Mouse (Mus musculus): ENCODE data around the gene Psg20.
"Not testable (repeated sequence)": the region's sequence is repeated elsewhere in the genome, so short reads cannot be mapped to it uniquely, and the experiment has no call there.

Psg20 gene

GRCm38 (mm10) chr7:18686085-18686484 is at the start of gene Psg20:
TSS of gene Psg20 (minus strand) at chr7:18686185.
- DNase-seq: no peak

- DNase-seq: no peak
Observed at GRCm38 (mm10) chr7:18734451-18734850, 48.5 kb upstream of the Psg20 start.

- no peak for DNase-seq
Observed at GRCm38 (mm10) chr7:18733111-18733510, 47.1 kb upstream of the Psg20 start.

- no peak for DNase-seq
Observed at GRCm38 (mm10) chr7:18728391-18728790, 42.4 kb upstream of the Psg20 start.

- DNase-seq: not testable (repeated sequence)
Observed at GRCm38 (mm10) chr7:18725931-18726330, 39.9 kb upstream of the Psg20 start.

- DNase-seq: no peak
Observed at GRCm38 (mm10) chr7:18724001-18724400, 38.0 kb upstream of the Psg20 start.

GRCm38 (mm10) chr7:18717790-18718189 is 31.8 kb upstream of the Psg20 start, which contains the start of gene Psg22:
TSS of gene Psg22 (plus strand) at chr7:18718090.
- DNase-seq: no peak

GRCm38 (mm10) chr7:18715546-18715945 is 29.6 kb upstream of the Psg20 start:
- no peak for DNase-seq

- DNase-seq: no peak
Observed at GRCm38 (mm10) chr7:18710846-18711245, 24.9 kb upstream of the Psg20 start.

GRCm38 (mm10) chr7:18710331-18710730 is 24.3 kb upstream of the Psg20 start:
- not testable (repeated sequence) for DNase-seq

GRCm38 (mm10) chr7:18685586-18685985 is 399 bp downstream of the Psg20 start:
- no peak for DNase-seq

GRCm38 (mm10) chr7:18679772-18680171 is 6.2 kb downstream of the Psg20 start:
- DNase-seq: no peak

GRCm38 (mm10) chr7:18656625-18657024 is 29.4 kb downstream of the Psg20 start, which contains the start of gene Psg21:
TSS of gene Psg21 (minus strand) at chr7:18656725.
- not testable (repeated sequence) for DNase-seq

GRCm38 (mm10) chr7:18626921-18627320 is 59.1 kb downstream of the Psg20 start:
- DNase-seq: not testable (repeated sequence)

Measured in thymus, adult 18-20 months (tissue).